Mouse (Mus musculus): ENCODE data around the gene Tspan15.

Tspan15 gene

GRCm38 (mm10) chr10:62230708-62231394 lies at the start of gene Tspan15:
Tspan15 (minus strand) TSS chr10:62231251.
- DNase-seq: peak; percentile 93

DNA sequence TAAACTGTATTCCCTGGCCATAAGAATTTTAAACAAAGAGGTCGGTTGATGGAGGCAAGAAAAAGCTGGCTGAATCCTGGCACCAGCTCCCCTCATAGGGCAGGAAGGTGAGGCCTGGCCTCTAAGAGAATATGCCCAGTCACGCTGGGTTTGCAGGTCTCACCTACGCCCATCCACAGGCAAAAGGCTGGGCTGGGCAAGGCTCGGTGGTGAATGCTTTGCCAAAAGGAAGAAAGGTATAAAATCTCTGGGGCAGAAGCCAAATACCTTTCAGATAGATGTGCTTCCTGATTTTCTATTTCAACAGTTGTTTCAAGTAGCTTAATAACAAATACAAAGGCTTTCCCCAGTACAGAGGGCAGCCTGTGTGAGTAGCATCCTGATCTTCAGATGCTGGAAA lies 48.6 kb upstream of the Tspan15 start:
- no peak for DNase-seq

DNA sequence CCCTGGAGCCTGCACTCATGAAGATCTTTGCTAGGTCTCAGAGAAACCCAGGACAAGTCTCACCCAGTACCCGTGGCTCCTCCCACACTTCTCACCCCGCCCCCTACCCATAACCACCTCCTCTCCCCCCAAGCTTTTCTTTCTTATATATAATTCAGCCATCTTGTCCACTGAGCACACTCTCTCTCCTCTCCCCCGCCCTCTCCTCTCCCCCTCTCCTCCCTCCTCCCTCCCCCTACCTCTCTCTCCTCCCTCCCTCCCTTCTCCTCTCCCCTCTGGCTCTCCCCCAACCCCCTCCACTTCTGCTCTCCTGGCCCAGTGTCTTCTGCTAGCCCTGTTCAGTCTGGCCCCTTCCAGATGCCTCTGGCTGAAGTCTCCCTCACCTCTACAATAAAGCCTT lies 48.0 kb upstream of the Tspan15 start:
- no peak for DNase-seq

DNA sequence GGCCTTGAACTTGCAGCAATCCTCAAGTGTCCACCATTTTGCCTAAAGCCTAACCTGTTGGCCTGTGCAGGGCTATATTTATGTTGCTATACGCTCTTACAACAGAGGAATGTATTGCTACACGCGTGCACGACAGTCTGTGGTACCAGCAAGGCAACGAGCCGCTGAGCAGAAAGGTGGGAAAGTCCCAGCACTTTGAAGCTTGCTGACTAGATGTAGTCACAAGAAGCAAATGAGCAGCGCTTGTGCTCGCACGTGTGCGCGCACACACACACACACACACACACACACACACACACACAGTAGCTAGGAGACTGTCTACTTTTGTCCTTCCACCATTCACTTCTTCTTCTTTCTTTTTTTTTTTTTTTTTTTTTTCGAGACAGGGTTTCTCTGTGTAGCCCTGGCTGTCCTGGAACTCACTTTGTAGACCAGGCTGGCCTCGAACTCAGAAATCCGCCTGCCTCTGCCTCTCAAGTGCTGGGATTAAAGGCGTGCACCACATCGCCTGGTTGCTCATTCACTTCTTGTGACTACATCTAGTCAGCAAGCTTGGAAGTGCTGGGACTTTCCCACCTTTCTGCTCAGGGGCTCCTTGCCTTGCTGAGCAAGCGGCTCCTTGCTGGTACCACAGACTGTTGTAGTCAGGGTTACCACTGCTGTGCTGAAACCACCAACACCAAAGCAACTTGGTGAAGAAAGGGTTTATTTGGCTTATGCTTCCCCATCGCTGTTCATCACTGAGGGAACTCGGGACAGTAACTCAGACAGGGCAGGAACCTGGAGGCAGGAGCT lies 46.6 kb upstream of the Tspan15 start:
- DNase-seq: no peak

- peak; percentile 81 for DNase-seq
Observed at GRCm38 (mm10) chr10:62275235-62275634, 44.2 kb upstream of the Tspan15 start.

GRCm38 (mm10) chr10:62269278-62269677 lies 38.2 kb upstream of the Tspan15 start:
- DNase-seq: no peak

GRCm38 (mm10) chr10:62264299-62264698 lies 33.2 kb upstream of the Tspan15 start:
- no peak for DNase-seq

DNA sequence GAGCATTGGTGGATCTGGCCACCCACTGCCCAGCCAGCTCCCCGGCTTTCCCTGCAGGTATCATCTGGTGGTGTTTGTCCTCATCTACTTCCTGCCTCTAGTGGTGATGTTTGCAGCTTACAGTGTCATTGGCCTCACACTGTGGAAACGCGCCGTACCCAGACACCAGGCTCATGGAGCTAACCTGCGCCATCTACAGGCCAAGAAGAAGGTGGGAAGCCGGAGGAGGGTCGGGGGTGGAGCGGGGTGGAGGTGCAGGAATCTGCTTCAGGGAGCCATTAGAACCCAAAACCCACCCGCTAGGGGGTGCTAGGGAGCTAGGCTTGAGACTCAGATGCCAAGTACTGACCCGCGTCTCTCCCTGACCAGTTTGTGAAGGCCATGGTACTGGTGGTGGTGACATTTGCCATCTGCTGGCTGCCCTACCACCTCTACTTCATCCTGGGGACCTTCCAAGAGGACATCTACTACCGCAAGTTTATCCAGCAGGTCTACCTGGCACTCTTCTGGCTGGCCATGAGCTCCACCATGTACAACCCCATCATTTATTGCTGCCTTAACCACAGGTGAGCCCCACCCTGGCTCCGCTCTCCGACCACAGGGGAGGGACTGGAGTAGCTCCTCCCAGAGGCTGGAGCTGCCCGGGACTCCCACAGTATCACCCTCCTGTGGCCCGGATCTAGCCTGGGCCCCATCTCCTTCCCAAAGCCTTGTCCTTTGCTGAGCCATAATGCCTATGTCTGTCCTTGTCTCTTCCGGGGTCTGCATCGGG lies 30.2 kb upstream of the Tspan15 start:
- peak; percentile 76 for DNase-seq

GRCm38 (mm10) chr10:62258298-62258697 lies 27.2 kb upstream of the Tspan15 start:
- no peak for DNase-seq

DNA sequence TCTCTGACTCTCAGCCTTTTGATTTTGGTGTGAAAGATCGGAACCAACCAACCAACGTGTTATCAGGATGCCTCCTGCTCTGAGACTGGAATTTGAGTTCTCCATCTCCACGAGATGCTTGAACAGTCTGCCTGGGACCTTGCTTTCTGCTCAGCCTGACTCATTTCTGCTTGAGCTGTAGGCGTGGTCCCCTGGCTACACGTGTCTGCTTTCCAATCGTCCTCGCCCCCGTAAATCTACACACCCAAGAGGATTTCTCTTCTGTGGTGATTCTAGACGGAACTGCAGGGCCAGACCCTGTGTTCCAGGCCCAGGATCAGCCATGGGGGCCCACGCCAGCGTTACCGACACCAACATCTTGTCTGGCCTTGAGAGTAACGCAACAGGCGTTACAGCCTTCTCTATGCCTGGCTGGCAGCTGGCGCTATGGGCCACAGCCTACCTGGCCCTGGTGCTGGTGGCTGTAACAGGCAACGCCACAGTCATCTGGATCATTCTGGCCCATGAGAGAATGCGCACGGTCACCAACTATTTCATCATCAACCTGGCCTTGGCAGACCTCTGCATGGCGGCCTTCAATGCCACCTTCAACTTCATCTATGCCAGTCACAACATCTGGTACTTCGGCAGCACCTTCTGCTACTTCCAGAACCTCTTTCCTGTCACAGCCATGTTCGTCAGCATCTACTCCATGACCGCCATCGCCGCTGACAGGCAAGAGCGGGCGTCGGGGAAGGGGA lies 21.6 kb upstream of the Tspan15 start:
- no peak for DNase-seq

- DNase-seq: no peak
Observed at GRCm38 (mm10) chr10:62252000-62252488, 21.0 kb upstream of the Tspan15 start, which contains the start of gene Tacr2. Tacr2 (plus strand) TSS chr10:62252438.

- DNase-seq: no peak
Observed at GRCm38 (mm10) chr10:62247815-62248214, 16.8 kb upstream of the Tspan15 start.

GRCm38 (mm10) chr10:62247156-62247555 lies 16.1 kb upstream of the Tspan15 start:
- no peak for DNase-seq

DNA sequence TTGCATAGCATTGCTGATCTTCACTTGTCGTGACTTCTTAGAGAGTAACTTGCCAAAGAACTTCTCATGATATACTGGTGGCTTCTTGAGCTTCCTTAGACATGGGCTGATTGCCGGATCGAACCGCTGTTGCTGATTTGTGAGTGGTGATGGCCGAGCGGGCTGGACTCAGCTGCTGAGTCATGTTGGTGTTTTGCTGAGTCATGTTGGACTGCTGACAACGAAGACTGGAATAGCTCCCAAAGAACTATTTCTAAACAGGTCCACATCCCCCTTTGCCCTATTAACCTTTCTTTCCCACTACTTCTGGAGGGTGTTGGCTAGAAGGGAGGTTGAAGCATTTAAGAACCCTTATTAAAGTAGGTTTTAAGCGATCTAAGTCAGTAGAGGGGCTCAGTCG lies 13.0 kb upstream of the Tspan15 start:
- no peak for DNase-seq

DNA sequence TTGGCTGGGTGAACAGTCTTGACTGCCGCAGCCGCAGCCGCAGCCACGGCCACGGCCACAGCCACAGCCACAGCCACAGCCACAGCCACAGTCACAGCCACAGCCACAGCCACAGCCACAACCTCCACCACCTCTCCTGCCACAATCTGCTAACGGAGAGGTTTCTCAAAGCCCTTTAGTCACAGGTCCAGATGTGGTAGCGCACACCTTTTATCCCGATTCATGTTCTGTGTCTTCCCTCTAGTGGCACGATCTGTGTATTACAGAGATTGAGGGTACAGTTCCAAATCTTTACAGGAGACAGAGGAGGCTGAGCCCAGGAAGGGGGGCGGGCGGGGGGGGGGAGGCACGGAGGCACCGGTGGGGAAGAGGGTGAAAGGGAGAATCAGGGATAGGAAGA lies 11.8 kb upstream of the Tspan15 start:
- no peak for DNase-seq

DNA sequence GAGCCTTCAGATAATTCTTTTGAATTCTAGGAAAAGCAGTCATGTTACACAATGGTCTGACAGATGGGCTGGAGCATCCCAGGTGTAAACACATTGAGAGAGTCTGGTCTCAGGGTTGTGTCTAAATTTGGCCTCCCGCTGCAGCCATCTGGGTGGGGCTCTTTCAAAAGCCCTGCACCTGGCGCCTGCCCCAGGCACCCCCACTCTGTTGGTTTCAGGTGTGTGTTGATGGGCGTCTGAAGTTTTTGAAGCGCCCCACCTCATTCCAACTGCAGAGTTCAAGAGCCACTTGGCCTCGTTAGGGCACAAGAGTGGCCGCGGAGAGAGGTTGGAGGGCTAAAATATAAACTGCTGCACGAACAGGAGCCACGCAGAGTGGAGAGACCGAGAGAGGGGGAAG lies 11.3 kb upstream of the Tspan15 start:
- no peak for DNase-seq

DNA sequence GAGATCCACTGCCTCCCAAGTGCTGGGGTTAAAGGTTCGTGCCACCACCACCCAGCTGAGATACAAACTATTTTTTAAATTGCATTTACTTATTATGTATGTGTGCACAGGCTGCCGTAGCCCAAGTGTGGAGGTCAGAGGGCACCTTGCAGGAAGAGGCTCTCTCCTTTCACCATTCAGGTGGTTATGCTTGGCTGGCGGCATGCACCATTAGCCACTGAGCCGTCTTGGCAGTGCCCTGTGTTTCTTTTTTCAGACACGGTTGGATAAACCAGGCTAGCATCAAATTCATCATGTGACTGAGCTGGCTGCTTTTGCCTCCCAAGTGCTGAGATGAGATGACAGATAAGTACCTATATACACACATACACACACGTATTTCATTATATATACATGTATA lies 8.2 kb upstream of the Tspan15 start:
- DNase-seq: no peak

DNA sequence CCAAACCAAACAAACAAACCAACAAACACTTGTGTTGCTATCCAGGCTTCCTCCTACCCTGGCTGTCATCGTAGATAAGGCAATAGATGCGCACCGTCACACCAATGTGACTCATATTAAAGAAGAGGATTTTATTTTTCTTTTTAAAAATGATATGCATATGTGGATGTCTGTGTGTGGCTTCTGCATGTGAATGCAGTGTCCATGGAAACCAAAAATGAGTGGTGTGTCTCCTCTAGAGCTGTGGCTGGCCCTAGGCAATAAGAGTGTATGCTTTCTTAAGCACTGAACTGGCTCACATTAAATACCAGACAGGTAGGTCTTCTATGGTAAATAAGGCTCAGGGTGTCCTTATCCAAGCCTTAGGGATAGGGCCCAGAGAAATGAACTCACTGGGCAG lies 7.6 kb upstream of the Tspan15 start:
- DNase-seq: no peak

DNA sequence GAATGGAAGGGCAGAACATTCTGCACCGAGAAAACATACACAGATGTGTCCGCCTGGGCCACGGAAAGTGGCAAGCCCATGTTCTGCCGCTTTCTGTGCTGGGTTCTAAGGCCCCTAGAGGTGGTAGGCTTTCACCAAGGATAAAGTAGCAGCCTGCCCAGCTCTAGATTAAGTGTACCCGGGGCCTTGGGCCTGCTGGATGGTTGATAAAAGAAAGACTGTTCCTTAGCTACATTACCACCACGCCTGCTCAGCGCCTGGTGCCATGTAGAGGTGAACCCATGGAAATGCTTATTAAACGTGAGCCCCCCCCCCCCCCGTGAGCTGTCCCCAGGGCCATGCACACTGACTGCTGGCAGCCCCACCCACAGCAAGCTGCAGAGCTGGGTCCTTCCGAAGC lies 6.2 kb upstream of the Tspan15 start:
- no peak for DNase-seq

DNA sequence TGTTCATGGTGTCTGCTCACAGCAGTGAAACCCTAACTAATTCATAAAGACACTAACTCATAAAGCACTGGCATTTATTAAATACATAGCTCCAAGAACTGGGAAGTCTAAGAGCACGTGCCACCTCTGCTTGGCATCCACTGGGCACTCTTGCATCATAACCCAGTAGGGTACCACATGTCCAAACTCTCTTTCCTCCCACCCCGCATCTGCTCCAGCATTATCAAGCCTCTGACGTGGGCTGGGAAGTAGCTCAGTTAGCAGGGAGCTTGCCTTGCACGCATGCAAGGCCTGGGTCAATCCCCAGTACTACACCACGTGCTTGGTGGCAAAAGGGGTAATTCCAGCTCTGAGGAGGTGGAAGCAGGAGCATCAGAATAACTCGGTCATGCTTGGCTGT lies 5.1 kb upstream of the Tspan15 start:
- no peak for DNase-seq

GRCm38 (mm10) chr10:62231811-62232210 lies 760 bp upstream of the Tspan15 start:
- no peak for DNase-seq

GRCm38 (mm10) chr10:62231395-62231732 lies 313 bp upstream of the Tspan15 start:
- DNase-seq: no peak

DNA sequence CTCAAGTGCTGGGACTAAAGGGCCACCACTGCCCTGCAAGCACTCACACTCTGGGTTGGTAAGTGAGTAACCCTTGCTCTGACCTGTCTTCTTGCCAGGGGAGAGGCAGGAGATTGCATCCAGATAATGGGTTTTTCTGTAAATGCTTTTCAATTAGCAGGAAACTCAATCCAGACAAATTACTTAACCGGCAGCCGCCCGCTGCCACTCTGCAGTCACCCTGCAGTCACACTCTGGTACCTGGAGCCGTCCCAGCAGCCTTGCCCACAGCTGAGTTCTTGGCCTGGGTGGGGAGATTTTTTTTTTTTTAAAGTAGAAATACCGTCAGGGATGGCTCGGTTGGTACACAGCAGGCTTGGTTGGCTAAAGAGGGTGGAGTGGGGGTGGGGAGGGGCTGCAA lies 2.9 kb downstream of the Tspan15 start:
- DNase-seq: no peak

All from cerebellum, adult 11-12 months (tissue).